Mouse (Mus musculus) B cell, adult 2 months (primary cell): ENCODE results near the gene Wwox.

Experiments
- DNase-seq, 2 experiments: peaks; one replicate each; pipeline ENCODE4 v3.0.0; 2022

The Wwox gene

DNA sequence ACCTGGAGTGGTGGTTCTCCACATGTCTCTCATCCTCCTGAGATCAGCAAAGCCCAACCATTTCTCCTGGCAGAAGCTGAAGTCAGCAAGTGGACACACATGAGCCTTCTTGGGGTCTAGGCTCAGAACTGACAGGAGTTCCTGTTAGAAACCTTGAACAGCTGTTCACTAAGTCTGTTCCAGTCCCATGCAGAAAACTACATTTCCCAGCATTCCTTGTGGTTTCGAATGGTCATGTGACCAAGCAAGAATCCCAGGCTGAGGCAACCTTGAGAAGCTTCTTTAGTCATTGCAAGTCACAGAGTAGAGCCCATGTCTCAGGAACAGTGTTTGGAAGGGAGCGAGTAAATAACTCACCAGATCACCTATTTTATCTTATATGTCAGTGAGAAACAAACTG lies 757.4 kb downstream of the Wwox start:
- DNase-seq = no peak

DNA sequence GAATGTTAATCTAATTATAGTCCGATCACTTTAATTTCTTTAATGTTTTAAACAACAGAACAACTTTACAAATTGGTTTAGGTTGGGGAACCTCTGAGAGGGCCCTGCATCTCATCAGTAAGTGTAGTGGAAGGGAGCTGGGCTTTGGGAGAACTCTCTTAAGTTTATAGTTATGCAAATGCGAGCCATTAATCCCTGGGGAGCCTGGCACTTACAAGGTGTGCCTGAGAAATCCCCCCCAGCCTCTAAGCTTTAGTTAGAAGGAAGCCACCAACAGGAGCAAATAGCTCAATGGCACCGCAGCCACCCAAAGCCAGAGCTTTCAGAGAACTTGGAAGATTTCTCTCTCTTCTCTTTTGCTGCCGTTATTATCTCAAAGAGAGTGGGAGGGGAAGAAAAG lies 759.7 kb downstream of the Wwox start:
- DNase-seq = no peak

DNA sequence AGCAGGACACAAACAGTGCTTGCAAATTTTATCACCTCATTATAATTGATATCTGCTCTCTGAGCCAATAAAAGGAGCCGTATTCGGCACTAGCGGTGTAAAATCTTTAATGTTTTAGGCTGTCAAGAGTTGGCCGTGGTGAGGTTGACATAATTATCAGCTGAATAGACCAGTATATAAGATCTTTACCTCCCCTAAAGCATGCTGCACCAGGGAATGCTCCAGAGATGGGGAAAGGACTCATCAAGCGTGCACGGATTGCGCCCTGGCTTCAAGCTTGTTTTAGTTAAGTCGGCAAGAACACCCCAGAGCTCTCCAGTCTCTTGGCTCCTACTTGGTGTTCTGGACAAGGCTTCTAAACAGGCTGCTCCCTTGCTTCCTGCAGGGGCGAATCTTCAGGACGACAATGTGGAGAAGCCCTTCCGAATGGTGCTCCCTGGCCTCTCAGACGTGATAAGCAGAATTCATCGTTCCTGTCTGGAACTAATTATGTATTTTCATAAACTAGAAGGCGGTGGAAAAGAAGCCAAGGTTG lies 760.2 kb downstream of the Wwox start:
- no peak for DNase-seq

DNA sequence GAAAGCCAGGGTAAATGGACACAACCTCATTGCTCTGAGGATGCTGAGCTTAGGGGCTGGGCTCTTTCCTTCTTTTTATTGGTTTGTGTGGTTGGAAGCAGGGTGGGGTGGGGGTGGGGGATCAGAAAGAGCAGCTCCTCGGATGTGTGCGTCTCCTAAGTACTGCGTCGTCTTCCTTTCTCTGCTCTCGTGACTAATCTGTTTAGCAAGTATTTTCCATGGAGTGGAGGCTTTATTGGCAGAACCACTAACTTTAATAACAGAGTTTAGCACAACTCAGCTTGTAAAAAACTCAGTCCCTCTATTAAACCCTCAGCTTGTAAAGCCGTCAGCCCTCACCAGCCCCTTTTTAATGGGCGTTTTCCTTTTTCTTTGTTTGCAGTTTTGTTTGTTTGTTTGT lies 762.3 kb downstream of the Wwox start:
- no peak for DNase-seq

DNA sequence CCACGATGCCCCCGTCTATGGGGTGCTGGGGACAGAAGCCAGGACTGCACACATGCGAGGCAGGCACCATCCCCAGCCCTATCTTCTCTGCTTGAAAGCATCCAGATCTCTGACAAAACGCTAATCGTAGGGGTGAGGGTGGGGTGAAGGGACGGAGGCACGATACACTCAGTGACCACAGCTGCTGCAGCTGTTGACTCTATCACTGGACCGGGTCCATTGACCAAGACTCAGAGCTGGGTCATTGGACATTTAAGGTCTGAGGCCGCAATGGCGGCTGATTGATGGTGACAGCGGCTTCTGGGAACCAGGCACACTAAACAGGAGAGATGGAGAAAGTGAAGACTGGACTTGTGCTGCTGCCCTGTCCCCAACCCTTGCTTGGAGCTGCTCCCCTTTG lies 768.0 kb downstream of the Wwox start:
- no peak for DNase-seq

DNA sequence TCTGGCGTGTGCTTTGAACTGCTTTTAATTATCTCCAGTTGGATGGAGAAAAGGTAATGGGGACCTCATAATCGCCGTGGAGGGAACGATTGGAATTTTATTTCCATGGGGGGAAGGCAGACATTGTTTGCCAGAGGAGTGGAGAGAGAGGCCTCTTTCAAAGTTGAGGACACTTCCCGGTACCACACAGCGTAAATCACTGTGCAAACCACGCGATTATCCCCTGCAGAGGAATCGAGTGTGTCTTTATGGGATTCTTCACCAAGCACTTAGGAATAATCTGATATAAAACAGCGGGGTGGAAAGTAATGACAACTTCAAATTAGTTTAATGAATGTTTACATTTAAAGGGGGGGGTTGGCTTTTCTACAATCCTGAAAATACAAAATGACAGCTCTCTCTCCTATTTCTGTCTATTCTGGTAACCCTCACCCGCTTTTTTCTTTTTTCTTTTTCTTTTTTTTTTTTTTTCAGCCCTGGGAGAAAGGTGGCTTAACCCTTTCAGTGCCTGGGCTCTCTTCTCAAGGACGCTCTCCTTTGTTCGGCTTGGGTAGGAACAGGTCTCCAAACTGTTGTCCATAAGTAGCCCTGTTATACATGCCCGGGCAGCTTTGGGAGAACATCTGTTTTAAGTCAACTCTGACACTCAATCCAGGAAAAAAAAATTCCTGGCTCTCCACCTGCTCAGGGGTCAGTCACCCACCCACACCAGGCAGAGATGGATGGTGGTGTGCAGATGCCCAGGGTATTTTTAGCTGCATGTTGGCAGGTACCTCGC lies 769.1 kb downstream of the Wwox start:
- DNase-seq = no peak

DNA sequence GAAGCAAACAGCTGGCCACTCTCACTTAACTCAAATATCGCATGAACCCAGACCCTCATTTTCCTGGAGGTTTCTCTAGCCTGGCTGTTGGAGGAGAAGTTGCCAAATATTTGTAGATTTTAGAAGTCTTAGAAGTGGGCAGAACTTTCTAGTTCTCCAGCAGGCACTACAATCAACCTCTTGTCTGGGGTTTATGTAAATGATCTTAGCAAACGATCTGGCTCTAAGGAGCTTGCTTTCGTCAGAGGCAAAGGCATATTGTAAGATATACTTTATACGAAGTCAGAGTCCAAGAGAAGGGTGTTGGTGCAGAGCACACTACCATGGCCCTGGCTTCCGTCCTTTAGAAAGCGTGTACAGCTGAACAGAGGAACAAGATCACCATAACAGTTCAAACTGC lies 770.6 kb downstream of the Wwox start:
- DNase-seq = no peak

DNA sequence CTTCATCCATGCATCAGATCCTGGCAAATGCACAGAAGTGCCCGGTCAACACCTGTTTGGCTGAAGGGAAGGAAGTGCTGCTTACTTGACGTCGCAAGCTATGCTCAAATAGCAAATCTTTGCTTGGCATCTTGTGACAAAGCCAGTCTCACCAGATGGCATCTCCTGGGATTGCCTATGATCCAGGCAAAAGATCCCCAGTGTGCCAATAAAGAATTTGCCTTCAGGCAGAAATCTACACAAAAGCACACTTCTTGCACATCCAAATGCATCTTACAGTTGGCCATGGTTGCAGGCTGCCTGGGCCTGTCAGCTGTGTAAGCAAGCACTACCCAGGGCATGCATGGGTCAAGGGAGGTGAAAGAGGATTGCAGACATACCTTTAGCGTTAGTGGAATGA lies 773.7 kb downstream of the Wwox start:
- no peak for DNase-seq

DNA sequence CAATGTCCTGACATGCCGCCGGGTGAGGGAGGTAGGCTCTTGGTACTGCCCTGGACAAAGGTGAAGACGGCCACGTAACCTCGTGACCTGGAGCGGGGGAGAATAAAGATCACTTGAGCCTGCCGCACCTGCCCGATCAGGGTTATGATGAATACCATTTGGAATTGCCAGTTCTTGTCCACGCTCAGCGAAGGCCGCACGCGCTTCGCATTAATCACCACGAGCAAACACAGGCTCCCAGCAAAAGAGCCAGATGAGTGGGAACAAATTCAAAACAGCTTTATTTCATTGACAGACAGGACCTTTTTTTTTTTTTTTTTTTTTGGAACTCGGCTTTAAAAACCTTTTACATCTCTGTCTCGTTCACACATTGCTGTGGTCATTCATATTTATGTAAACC lies 775.4 kb downstream of the Wwox start:
- DNase-seq = no peak

DNA sequence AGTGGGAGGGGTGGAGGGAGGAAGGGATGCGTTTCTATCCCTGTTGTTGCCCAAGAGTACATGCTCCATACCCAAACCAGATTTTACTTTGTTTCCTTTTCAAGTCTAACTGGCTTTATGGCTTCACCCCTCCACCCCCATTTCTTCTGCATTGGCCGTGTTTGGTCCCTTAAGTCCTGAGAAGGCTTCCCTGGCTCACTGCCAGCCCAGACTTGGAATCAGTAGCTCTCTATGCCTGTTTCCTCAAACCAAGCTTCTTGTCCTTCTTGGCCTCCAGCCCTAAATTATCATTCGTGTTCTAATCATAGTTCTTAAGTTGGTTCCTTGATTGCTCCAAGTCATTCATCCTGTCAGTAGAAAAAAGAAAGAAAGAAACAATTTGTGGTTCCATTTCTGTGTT lies 777.3 kb downstream of the Wwox start:
- no peak for DNase-seq

DNA sequence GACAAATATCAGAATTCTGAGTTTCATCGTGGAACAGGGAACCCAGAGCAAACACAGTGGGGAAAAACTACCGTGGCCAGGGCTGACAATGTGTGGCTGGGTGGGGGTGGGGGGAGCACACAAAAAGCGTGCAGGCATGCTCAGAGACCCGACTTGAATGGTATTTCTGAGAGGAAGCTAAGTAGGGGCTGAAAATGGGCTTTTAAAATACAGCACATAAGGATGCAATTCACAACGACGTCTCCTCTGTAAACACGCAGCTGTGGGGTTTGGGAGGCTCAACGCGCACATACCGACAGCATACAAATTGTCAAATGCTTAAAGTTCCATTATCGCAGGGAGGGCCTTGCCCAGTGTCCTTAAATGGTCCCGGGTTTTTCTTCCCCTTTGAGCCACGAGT lies 783.1 kb downstream of the Wwox start:
- no peak for DNase-seq

DNA sequence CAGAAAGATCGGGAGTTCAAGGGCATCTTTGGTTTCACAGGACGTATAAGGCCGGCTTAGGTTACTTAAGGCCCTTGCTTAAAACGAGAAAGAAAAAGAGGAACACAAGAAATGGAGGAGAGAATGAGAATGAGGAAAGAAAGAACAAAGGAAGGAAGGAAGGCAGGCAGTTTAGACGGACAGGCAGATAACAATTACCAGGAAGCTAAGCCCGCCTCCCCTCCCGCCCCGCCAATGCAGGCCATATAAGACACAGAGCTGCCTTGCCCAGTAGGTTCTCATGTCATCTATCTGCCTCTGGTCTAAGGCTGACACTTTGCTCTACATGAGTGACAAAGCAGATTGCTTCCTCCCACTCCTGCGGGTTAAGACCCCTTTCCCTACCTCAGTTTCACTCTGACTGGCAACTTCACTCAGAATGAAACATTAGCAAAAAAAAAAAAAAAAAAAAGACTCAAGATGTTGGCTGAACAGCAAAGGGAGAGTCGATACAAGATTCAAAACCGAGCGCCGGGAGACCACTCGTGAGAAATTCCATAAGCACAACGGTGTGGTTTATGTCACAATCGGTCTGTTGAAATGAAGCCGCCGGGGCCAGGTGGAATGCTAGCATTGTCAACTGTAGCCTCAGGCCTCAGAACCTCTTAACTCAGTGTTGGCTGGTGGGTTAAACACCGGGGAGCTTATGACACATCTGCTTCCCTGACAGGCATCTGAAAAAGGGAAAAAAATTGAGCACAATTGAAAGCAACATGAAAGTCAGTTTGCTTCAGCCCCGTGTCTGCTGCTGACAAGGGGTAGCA lies 787.5 kb downstream of the Wwox start:
- no peak for DNase-seq

DNA sequence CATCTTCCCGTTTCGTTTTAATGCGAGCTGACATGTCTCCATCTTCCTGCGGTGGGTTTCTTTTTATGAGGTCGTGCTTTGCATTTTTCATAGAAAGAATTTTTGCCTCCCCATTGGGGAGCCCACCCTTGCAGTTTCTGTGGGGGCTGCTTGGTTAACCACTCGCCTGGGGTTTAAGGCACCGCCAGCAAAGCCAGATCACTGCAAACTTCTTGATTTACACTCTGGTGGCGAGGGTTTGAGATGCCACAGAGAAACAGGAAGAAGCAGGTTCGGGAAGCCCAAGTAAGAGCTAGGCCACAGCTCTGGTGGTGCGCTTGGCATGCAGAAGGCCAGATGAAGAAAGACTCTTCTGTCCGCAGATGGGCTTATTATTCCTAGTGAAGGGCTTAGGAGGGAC lies 789.4 kb downstream of the Wwox start:
- DNase-seq = peak in 1 of 2 experiments; percentile 8

DNA sequence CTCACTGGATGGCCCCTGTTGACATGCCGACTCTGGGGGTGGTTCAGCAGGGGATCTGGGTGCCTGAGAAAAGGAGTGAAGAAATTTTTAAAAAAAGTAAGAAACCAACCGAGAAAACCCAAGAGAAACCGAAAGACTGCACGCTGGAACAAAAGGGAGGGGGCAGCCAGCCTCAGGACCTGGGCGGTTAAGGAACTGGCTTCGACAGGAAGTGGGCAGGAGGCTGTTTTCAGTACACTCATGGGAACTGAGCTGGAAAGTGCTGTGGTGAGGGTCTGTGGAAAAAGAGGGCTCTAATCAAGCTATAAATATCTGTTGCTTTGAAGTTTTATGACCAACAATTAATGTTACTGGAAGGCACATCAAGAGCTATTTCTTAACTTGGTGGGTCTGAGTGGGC lies 794.6 kb downstream of the Wwox start:
- peak; percentile 28 to 34 for DNase-seq

DNA sequence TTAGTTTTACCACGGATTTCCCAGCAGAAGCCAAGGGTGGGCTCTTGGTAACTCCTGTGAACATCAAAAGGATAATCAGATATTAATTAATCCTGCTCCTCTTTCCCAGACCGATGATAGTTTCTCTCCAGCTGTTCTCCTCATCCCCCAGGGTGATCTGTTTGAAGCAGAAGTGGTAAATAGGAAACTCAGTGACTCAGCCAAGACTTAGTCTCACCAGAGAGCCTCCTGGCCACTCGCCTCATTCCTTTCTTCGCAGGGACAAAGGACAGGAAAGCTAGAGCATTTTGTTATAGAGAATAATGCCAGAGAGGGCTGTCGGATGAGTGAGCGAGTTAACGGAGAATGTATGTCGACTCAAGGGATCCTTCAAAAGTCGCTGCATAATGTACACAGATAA lies 798.1 kb downstream of the Wwox start:
- no peak for DNase-seq

DNA sequence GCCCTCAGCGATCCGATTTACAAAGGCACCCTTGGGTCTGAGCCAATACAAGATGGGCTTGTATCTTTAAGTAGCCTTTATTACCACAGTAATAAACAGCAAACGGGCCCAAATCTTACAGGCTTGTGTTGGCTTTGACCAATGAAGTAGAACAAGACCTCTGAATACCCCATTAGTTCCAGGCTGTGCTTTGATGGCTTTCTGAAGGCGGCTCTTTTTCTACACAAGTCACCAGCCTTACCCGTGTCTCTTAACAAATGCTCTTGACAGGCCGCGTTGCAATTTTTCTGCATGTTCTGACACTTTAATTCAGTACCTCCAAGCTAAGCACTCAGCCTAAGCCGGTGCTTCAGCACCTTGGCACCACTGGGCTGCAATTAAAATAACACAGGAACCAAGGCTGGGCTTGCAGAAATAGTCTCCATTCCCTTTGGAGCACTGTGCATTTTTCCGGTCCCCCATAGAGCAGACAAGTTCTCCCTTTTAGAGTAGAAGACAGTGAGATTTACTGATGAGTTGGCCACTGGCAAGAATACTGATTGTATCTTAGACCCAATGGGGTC lies 804.1 kb downstream of the Wwox start:
- no peak for DNase-seq

DNA sequence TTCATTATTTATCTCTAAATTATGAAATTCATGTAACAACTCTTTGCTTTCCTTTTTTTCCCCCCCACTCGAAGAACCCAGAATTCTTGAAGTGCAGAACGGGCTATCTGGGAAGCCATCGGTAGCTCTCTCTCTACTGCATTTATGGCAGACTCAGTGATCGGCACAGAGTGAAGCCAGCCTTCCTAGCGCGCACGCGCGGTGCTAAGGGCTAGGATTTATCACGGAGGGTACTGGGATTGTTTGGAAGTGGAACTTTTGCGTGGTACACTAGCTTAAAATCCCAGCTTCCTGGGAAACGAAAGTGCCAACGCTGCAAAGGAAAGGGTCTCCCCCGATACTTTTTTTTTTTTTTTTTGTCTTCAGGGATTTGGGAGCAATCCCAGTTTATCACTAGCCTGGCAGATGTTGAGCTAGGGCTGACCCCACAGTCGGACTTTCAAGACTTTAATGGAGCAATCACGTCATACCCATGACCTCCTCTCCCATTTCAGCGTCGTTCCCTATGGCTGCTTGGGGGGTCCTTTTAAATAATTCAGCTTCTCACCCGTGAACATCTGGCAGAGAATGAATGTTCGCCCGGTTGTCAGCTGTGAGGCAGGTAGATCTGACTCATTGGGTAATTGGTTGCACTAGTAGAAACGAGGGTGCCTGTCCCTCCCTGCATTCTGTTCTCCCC lies 810.4 kb downstream of the Wwox start:
- no peak for DNase-seq

DNA sequence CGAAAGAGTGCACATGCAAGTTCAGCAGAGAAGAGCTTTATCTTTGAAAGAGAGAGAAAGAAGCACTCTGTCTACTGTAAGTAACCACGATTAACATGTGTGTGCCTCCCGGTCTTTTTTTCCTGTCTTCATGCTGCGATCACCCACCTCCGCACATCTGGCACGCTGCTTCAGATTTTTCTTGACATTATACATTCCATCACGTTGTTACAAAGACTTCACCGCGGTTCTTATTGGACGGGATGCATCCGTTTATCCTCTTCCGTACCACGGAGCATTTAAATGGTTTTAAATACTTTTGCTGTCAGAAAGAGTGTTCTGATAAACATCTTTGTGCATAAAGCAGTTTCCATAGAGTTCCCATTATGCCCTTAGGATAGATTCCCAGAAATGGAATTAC lies 816.1 kb downstream of the Wwox start:
- no peak for DNase-seq

DNA sequence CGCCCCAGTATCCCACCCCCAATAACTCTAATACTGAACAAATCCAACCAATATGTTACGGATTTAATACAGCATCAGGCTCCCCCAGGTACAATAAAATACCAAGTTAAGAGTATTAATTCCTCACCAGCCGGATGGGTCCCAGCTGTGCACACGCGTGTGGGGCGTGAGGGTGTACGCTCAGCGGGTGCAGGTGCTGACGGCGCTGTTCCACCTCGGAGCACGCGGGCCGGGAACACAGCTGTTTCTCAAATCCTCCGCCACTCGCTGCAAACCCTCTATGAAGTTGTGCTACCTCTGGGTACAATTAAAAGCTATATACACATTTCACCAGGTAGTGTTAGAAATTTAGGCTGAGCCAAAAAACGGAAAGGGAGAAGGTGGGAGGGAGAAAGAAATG lies 818.0 kb downstream of the Wwox start:
- no peak for DNase-seq

DNA sequence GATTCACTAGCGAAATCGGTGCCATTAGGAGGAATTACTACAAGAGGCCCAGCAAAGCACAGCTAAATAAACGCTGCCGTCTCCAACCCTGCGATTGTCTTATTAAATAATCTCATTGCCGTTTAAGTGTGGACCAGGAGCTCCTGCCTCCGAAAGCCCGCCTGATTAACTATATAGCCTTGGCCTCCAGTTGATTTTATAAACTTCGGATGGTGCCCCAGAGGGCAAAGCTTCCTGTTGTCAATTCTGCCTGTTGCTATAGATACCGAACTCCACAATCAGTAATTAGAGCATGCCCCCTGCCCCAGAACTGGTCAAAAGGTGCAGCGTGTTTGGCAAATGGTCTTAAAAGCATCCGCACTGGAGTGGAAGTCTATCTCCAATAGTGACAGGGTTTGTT lies 820.4 kb downstream of the Wwox start:
- no peak for DNase-seq

DNA sequence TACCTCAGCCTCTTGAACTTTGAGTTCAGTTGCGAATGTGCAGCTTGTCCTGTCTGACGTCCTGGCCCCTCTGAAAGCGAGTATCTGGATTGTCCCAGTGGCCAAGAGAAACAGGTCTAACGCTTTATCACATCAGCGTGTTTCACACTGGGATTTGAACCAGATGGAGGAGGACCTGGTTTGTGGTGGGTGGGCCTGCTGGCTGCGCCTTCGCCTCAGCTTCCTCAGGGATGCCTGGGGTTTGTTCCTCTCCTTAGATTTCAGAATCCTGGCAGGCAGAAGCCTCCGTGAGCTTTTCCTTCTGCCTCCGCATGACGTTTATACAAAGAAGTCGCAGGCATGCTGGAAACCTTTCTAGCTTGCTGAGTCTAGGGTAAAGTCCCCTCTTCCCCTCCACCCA lies 827.7 kb downstream of the Wwox start:
- no peak for DNase-seq

DNA sequence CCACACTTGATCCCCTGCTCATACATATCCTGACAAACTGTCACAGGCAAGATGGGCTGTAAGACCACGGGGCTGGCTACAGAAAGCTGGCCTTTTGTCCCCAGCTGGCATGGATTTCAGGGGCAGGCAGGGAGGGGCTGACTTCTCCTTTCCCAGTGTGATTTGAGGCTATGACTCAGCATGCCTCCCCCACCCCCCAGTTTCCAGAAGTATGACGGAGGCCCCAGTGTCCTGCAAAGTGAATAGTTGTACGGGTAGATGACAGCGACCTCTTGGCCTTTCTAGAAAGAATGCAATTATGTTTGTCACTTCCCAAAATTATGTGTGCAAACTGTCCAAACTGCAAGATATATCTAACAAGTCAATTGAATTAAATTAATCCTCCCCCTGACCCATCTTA lies 830.1 kb downstream of the Wwox start:
- DNase-seq = no peak

DNA sequence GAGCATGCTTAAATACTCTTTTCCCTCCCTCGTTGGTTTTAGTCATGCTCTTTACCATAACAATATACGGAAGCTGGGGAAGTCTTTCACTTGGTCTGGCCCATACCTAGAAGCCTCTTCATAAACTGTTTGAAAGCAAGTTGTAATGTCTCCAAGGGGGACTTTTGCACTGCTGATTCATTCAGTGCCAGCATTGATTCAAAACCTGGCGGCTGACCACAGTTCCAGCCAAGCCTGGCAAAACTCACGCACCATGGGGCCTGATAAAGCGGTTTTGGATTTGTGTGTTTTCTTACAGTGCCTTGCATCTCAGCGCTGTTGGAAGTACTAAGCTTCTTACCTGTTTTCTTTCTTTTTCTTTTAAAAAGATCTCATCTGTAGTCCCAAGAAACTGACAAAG lies 834.5 kb downstream of the Wwox start:
- DNase-seq = no peak
